Mouse (Mus musculus) ES-Bruce4 (cell line): ENCODE results near the gene Unc5c. TPM values are rescaled to one million over a fixed set of nuclear protein-coding genes. Genes with fewer than 3 reads are reported as not detected.

Experiments used
- H3K27ac ChIP-seq: 2 replicates; pipeline ENCODE4 v1.5.1; 2012; ENCODE audit warnings: low read length, inconsistent platforms; ENCODE audit not compliant: insufficient read depth
- H3K27me3 ChIP-seq: 2 replicates; pipeline ENCODE4 v1.6.1; 2012; ENCODE audit warnings: mild to moderate bottlenecking, low read length, inconsistent platforms; ENCODE audit not compliant: control insufficient read depth, poor library complexity, insufficient read depth, severe bottlenecking
- H3K36me3 ChIP-seq: 2 replicates; pipeline ENCODE4 v1.6.1; 2012; ENCODE audit warnings: inconsistent platforms, mild to moderate bottlenecking, low read length, moderate library complexity; ENCODE audit not compliant: control insufficient read depth, poor library complexity, insufficient read depth, severe bottlenecking
- H3K4me1 ChIP-seq: one replicate; pipeline ENCODE4 v1.8.1; 2011; ENCODE audit warnings: low read length; ENCODE audit not compliant: control insufficient read depth, insufficient read depth
- H3K4me3 ChIP-seq: 2 replicates; pipeline ENCODE4 v1.5.1; 2011; ENCODE audit warnings: low read depth, mild to moderate bottlenecking, low read length
- H3K9ac ChIP-seq: 2 replicates; pipeline ENCODE4 v1.6.1; 2012; ENCODE audit warnings: low read depth, mild to moderate bottlenecking, inconsistent platforms; ENCODE audit not compliant: poor library complexity, severe bottlenecking
- H3K9me3 ChIP-seq: replicated peaks from 2 replicates; pipeline ENCODE4 v1.6.1; 2012; ENCODE audit warnings: mild to moderate bottlenecking, low read length, inconsistent platforms; ENCODE audit not compliant: control insufficient read depth, poor library complexity, insufficient read depth, severe bottlenecking
- CTCF ChIP-seq: IDR thresholded peaks from one replicate; pipeline ENCODE4 v1.8.1; 2011; ENCODE audit warnings: low read depth, low read length
- EP300 ChIP-seq: IDR thresholded peaks from 2 replicates; pipeline ENCODE4 v1.6.1; 2011; ENCODE audit warnings: low read depth, low read length; ENCODE audit not compliant: insufficient read depth
- POLR2A ChIP-seq: IDR thresholded peaks from one replicate; pipeline ENCODE4 v1.8.1; 2011; ENCODE audit warnings: low read length; ENCODE audit not compliant: insufficient read depth
- polyA plus RNA-seq: library from polyadenylated mRNA; stranded (reverse); fragments of >200 nt; gene quantifications from 2 replicates; pipeline ENCODE4 v1.2.4, GENCODE M21; 2011; ENCODE audit warnings: low read depth; ENCODE audit not compliant: missing spikeins, insufficient read depth, insufficient read length

Unc5c gene
- polyA plus RNA-seq, 1 experiment: 1.0 TPM

DNA sequence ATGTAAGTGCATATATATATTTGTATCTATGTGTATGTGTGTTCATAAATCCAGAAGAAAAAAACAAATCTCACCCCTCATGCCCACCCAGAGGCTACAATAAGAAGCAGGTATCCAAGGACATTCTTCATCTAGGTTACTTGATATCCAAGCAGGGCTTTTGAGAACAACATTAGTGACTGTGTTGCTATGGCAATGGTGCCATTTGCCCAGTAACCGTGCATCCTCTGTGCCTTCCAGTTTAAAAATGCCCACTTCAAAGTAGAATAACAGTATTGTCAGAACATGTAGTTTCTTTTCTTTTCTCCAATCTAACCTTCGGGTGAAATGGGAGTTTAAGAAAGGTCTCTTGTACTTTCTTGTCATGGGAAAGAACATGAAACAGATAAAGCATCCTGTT, 224.1 kb downstream of the Unc5c start:
- Histone ChIP-seq H3K4me1 (no peaks in the 10 kb centered on the region), H3K9me3 (no peaks in the 10 kb centered on the region), H3K9ac (no peak overlapping the region), H3K27me3 (no peaks in the 10 kb centered on the region), H3K36me3 (no peaks in the 10 kb centered on the region), H3K27ac (no peak overlapping the region), H3K4me3 (no peak overlapping the region)
- TF ChIP-seq POLR2A (no peak), CTCF (no peak), EP300 (no peak)

DNA sequence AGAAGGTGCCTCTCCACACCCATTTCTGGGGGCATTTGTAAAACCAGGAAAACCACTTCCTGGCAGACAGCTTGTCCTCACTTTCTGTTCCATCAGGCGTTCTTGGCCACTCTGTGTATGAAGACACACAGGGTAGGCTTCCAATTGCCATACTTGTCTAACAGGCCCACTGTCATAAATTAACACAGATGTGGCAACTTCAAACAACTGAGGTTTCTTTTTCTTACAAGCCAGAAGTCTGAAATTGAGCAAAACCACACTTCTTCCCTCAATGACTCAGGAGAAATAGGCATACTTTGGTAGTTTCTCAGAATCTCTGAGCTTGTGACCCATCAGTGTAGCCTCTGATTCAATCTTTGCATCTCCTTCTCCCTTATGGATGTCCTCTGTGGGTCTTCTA, 225.7 kb downstream of the Unc5c start:
- no peak for TF ChIP-seq POLR2A
- TF ChIP-seq EP300: no peak
- no peak for TF ChIP-seq CTCF
- H3K9ac ChIP-seq: no peak overlapping the region
- H3K27me3 ChIP-seq: no peaks in the 10 kb centered on the region
- no peaks in the 10 kb centered on the region for H3K4me1 ChIP-seq
- H3K4me3 ChIP-seq: no peak overlapping the region
- H3K9me3 ChIP-seq: no peaks in the 10 kb centered on the region
- H3K27ac ChIP-seq: no peak overlapping the region
- H3K36me3 ChIP-seq: no peaks in the 10 kb centered on the region

DNA sequence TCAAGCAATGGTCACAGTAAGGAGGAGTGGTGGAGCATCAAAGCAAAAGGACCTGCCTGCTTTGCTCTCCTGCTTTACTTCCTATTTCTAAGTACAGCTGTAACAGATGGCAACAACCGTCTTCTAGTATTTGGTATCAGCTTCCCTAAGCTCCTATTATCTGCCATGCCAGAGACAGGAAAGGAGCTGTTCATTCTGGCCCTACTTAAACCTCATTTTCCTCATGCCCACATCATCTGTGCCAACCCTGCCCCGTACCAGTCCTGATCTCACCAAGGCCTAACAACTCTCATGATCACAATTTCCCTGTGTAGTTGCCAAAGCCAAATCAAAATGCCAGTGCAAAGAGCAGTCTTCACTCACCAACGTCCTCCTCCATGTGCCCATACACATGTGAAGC, 226.4 kb downstream of the Unc5c start:
- no peaks in the 10 kb centered on the region for H3K9me3 ChIP-seq
- H3K9ac ChIP-seq: no peak overlapping the region
- no peaks in the 10 kb centered on the region for H3K36me3 ChIP-seq
- TF ChIP-seq EP300 (no peak), POLR2A (no peak), CTCF (no peak)
- H3K27me3 ChIP-seq: no peaks in the 10 kb centered on the region
- no peak overlapping the region for H3K4me3 ChIP-seq
- no peaks in the 10 kb centered on the region for H3K4me1 ChIP-seq
- H3K27ac ChIP-seq: no peak overlapping the region

DNA sequence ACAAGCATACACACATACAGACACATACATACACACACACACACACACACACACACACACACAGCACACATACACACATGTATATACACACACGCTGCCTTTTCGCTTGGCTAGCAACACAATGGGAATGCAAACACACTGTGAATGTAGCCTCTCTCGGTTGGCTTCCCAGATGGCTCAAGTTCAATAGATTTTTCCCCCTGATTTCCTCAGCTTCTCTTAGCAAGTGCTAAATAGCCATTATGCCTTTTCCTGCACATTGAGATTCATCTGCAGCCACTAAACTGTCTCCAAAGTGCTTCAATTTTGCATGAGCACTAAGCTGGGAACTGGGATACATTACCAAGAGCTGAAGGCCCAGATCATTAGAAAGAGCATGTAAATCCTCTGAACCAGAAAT, 226.8 kb downstream of the Unc5c start:
- TF ChIP-seq CTCF (no peak), EP300 (no peak), POLR2A (no peak)
- H3K27ac ChIP-seq: no peak overlapping the region

DNA sequence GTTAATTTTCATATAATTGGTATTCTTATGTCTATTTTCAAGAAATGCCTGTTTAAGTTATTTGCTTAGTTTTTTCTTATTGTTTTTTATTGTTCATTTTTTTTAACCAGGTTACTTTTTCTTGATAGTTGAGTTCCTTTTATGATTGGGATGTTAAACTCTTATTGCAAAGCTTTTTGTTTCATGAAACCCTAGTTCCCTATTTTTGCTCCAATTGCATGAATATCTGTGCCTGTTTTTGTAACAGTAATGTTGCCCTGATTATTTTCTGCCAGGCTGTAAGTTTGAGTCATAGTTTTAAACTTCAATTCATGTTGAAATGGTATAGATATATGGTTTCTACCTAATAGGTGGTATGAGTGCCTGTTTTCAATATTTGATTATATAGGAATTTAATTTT, 234.2 kb downstream of the Unc5c start:
- Histone ChIP-seq H3K4me3 (no peak overlapping the region), H3K36me3 (no peaks in the 10 kb centered on the region), H3K27me3 (no peaks in the 10 kb centered on the region), H3K9me3 (no peaks in the 10 kb centered on the region), H3K9ac (no peak overlapping the region), H3K4me1 (no peaks in the 10 kb centered on the region), H3K27ac (no peak overlapping the region)
- no peak for TF ChIP-seq CTCF
- TF ChIP-seq EP300: no peak
- TF ChIP-seq POLR2A: no peak

More for the DNA sequence above, 226.8 kb downstream of the Unc5c start:
- H3K4me1 ChIP-seq: no peaks in the 10 kb centered on the region
- H3K27me3 ChIP-seq: no peaks in the 10 kb centered on the region
- no peaks in the 10 kb centered on the region for H3K36me3 ChIP-seq
- no peak overlapping the region for H3K4me3 ChIP-seq
- H3K9ac ChIP-seq: no peak overlapping the region
- H3K9me3 ChIP-seq: no peaks in the 10 kb centered on the region

DNA sequence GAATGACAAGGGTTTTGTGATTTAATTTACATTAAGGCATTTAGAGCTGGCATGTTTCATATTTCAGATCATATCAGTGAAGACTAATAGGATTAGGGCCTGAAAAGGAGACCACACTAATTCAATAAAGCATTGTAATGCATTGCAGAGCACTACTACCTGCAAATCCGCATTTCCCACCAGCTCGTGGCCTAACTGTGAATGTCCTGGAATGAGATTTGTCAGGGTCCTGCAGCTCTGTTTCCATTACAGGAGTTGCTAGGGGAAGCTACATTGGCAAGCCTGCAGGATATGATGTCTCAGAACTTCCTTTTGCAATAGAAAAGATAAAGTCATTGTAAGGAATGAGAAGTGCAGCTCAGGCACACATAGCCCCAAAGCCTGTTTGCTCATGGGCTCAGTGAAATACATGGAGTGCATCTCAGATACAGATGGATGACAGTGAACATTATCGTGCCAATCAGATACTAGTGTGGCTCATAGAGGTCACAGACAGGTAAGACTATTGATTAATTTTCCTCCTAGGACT, 236.4 kb downstream of the Unc5c start:
- Histone ChIP-seq H3K9me3 (no peaks in the 10 kb centered on the region), H3K4me1 (no peaks in the 10 kb centered on the region), H3K9ac (no peak overlapping the region), H3K4me3 (no peak overlapping the region), H3K36me3 (no peaks in the 10 kb centered on the region), H3K27me3 (no peaks in the 10 kb centered on the region), H3K27ac (no peak overlapping the region)
- no peak for TF ChIP-seq POLR2A
- TF ChIP-seq CTCF: no peak
